Mouse (Mus musculus) midbrain, postnatal 0 days (tissue): ENCODE data around the gene Tesk2. TPM values are rescaled to one million over a fixed set of nuclear protein-coding genes. Genes with fewer than 3 reads are reported as not detected.
A peak's percentile ranks its signal among the peaks of the same experiment; 100 is the strongest.
"Not testable (repeated sequence)": the region's sequence is repeated elsewhere in the genome, so short reads cannot be mapped to it uniquely, and the experiment has no call there.

Experiments
- ATAC-seq: fragments of 200-750 bp; cut with Nextera tagmentation; 2 replicates; pipeline ENCODE4 v1.8.0; 2017; ENCODE audit warnings: moderate number of reproducible peaks, mild to moderate bottlenecking, moderate TSS enrichment, moderate library complexity; ENCODE audit not compliant: low FRiP score
- DNase-seq: peaks from one replicate; pipeline ENCODE4 v3.0.0-alpha.2; 2015; ENCODE audit warnings: low spot score
- H3K27ac ChIP-seq: fragments of 300-500 bp; sonication (generic); 2 replicates; pipeline ENCODE4 v1.5.1; 2014; ENCODE audit warnings: low read depth, mild to moderate bottlenecking, low read length, mixed read lengths
- H3K27me3 ChIP-seq: fragments of 300-500 bp; sonication (generic); 2 replicates; pipeline ENCODE4 v1.6.1; 2014; ENCODE audit warnings: low read length, control low read depth, mixed read lengths; ENCODE audit not compliant: insufficient read depth
- H3K36me3 ChIP-seq: fragments of 300-500 bp; sonication (generic); 2 replicates; pipeline ENCODE4 v1.6.1; 2014; ENCODE audit warnings: low read length, control low read depth, mixed read lengths; ENCODE audit not compliant: insufficient read depth
- H3K4me1 ChIP-seq: fragments of 300-500 bp; sonication (generic); 2 replicates; pipeline ENCODE4 v1.6.1; 2014; ENCODE audit warnings: mild to moderate bottlenecking, control low read depth, antibody characterized with exemption, low read length, mixed read lengths; ENCODE audit not compliant: insufficient read depth
- H3K4me2 ChIP-seq: fragments of 300-500 bp; sonication (generic); 2 replicates; pipeline ENCODE4 v1.6.1; 2014; ENCODE audit warnings: low read depth, mild to moderate bottlenecking, low read length, mixed read lengths; ENCODE audit not compliant: poor library complexity, severe bottlenecking
- H3K4me3 ChIP-seq: fragments of 300-500 bp; sonication (generic); 2 replicates; pipeline ENCODE4 v1.5.1; 2014; ENCODE audit warnings: low read depth, mild to moderate bottlenecking, low read length, moderate library complexity
- H3K9ac ChIP-seq: fragments of 300-500 bp; sonication (generic); replicated peaks from 2 replicates; pipeline ENCODE4 v1.6.1; 2014; ENCODE audit warnings: mild to moderate bottlenecking, low read length, moderate library complexity, mixed read lengths; ENCODE audit not compliant: poor library complexity, severe bottlenecking
- H3K9me3 ChIP-seq: fragments of 300-500 bp; sonication (generic); 2 replicates; pipeline ENCODE4 v1.6.1; 2016; ENCODE audit warnings: low read length, control low read depth
- CTCF ChIP-seq: IDR thresholded peaks from 2 replicates; pipeline ENCODE4 v1.5.1; 2016; ENCODE audit warnings: antibody characterized with exemption, mild to moderate bottlenecking
- WGBS: fragments of 180-500 bp; shearing (Covaris S2); extraction: QIAGEN DNeasy Blood & Tissue Kit; methylation state at CpG from one replicate; pipeline ENCODE4 v1.1.7; 2014; 5-methylcytosine and 5-hydroxymethylcytosine counted together
- polyA plus RNA-seq: library from polyadenylated mRNA; unstranded; fragments of >200 nt; fragmentation: Nextera tagmentation; extraction: Ambion mirVana; gene quantifications from 2 replicates; pipeline ENCODE4 v1.2.1, GENCODE M21; 2015
- total RNA-seq: library from RNA; depleted of rRNA; stranded (reverse); fragments of >200 nt; gene quantifications from 2 replicates; pipeline ENCODE4 v1.2.3, GENCODE M21; 2014; rRNA removed

The Tesk2 gene
- total RNA-seq (0.77 and 2.5 TPM in 2 replicates), polyA plus RNA-seq (1.6 and 1.7 TPM in 2 replicates)

GRCm38 (mm10) chr4:116720343-116721097 is at the start of gene Tesk2:
Gene Tesk2, plus strand, starts transcription at chr4:116720948.
- WGBS = under 1% methylated on average over 32 of the region's 34 CpGs
- Histone ChIP-seq H3K27ac (peak within 1 kb of the TSS; percentile 13; the same call in 1 of the 2 replicates), H3K36me3 (no peaks in the 10 kb centered on the region), H3K4me3 (peak within 1 kb of the TSS; percentile 59), H3K4me2 (peak within 1 kb of the TSS; percentile 95), H3K4me1 (no peaks in the 10 kb centered on the region), H3K9me3 (no peaks in the 10 kb centered on the region), H3K27me3 (no peaks in the 10 kb centered on the region), H3K9ac (peak within 1 kb of the TSS; percentile 61)
- ATAC-seq = peak; percentile 98
- TF ChIP-seq CTCF = no peak
- DNase-seq = peak; percentile 99

- no peak overlapping the region for H3K4me3 ChIP-seq
- 72% methylated on average over 2 of the region's 2 CpGs for WGBS
- no peak for DNase-seq
Measured at GRCm38 (mm10) chr4:116672785-116673184, 48.0 kb upstream of the Tesk2 start.

GRCm38 (mm10) chr4:116674761-116675160 is 46.0 kb upstream of the Tesk2 start:
- H3K4me3 ChIP-seq = not testable (repeated sequence)
- WGBS = 93% methylated on average over 6 of the region's 6 CpGs

More at GRCm38 (mm10) chr4:116672785-116673184, 48.0 kb upstream of the Tesk2 start:
- Histone ChIP-seq H3K4me2 (no peak overlapping the region), H3K9me3 (no peaks in the 10 kb centered on the region), H3K36me3 (no peaks in the 10 kb centered on the region), H3K27ac (no peak overlapping the region), H3K27me3 (no peaks in the 10 kb centered on the region), H3K4me1 (no peaks in the 10 kb centered on the region), H3K9ac (no peak overlapping the region)
- no peak for TF ChIP-seq CTCF
- no peak for ATAC-seq

GRCm38 (mm10) chr4:116676027-116676426 is 44.7 kb upstream of the Tesk2 start:
- H3K9ac ChIP-seq = no peak overlapping the region
- WGBS = 86% methylated on average over 3 of the region's 3 CpGs

More at GRCm38 (mm10) chr4:116674761-116675160, 46.0 kb upstream of the Tesk2 start:
- H3K9me3 ChIP-seq, H3K4me2 ChIP-seq, H3K27me3 ChIP-seq, ATAC-seq, H3K9ac ChIP-seq, DNase-seq, H3K27ac ChIP-seq, H3K36me3 ChIP-seq, H3K4me1 ChIP-seq: not testable (repeated sequence)

GRCm38 (mm10) chr4:116677808-116678207 is 42.9 kb upstream of the Tesk2 start:
- Histone ChIP-seq H3K4me3 (no peak overlapping the region), H3K9ac (no peak overlapping the region), H3K4me1 (no peaks in the 10 kb centered on the region), H3K27me3 (no peaks in the 10 kb centered on the region), H3K4me2 (no peak overlapping the region), H3K9me3 (no peaks in the 10 kb centered on the region), H3K27ac (no peak overlapping the region), H3K36me3 (no peaks in the 10 kb centered on the region)
- TF ChIP-seq CTCF = no peak
- ATAC-seq (no peak), DNase-seq (no peak)
- WGBS = 91% methylated on average over 1 of the region's 1 CpGs

More at GRCm38 (mm10) chr4:116676027-116676426, 44.7 kb upstream of the Tesk2 start:
- Histone ChIP-seq H3K4me2 (no peak overlapping the region), H3K4me3 (no peak overlapping the region), H3K4me1 (no peaks in the 10 kb centered on the region), H3K27ac (no peak overlapping the region), H3K27me3 (no peaks in the 10 kb centered on the region), H3K9me3 (no peaks in the 10 kb centered on the region), H3K36me3 (no peaks in the 10 kb centered on the region)
- no peak for TF ChIP-seq CTCF
- ATAC-seq (no peak), DNase-seq (no peak)

GRCm38 (mm10) chr4:116679141-116679540 is 41.6 kb upstream of the Tesk2 start:
- Histone ChIP-seq H3K4me2 (no peak overlapping the region), H3K36me3 (no peaks in the 10 kb centered on the region), H3K4me3 (no peak overlapping the region), H3K9ac (no peak overlapping the region), H3K27ac (no peak overlapping the region), H3K27me3 (no peaks in the 10 kb centered on the region), H3K9me3 (no peaks in the 10 kb centered on the region), H3K4me1 (no peaks in the 10 kb centered on the region)
- TF ChIP-seq CTCF = no peak
- no peak for ATAC-seq
- no peak for DNase-seq
- 65% methylated on average over 5 of the region's 5 CpGs for WGBS

GRCm38 (mm10) chr4:116680521-116680920 is 40.2 kb upstream of the Tesk2 start:
- H3K9me3 ChIP-seq, H3K36me3 ChIP-seq, H3K27ac ChIP-seq, H3K4me1 ChIP-seq, DNase-seq, ATAC-seq, H3K27me3 ChIP-seq, H3K4me2 ChIP-seq, H3K9ac ChIP-seq, H3K4me3 ChIP-seq: not testable (repeated sequence)
- WGBS = 100% methylated on average over 4 of the region's 4 CpGs
